Mouse (Mus musculus) gastrocnemius, postnatal 36 days (tissue): ENCODE data around the gene Apol8. TPM values are rescaled to one million over a fixed set of nuclear protein-coding genes. Genes with fewer than 3 reads are reported as not detected.
A peak's percentile ranks its signal among the peaks of the same experiment; 100 is the strongest.

Source experiments
- DNase-seq, 2 experiments: peaks; one replicate each; pipeline ENCODE4 v3.0.0; 2022
- intact Hi-C: fragments of 180-260 bp; cut with DNase I; formaldehyde crosslinking; loops from one replicate; pipeline ENCODE4 v1.15.1; 2025
- total RNA-seq, 2 experiments: library from RNA; stranded (reverse); gene quantifications; 2 replicates each; pipeline ENCODE4 v1.2.3; 2021

Gene Apol8
- total RNA-seq, 2 experiments from 2014 or later = 0.47 TPM; not detected in 1

- intact Hi-C loops = no loop called here
- no peak for DNase-seq
Measured at GRCm38 (mm10) chr15:77788356-77788755, 31.6 kb upstream of the Apol8 start.

DNA sequence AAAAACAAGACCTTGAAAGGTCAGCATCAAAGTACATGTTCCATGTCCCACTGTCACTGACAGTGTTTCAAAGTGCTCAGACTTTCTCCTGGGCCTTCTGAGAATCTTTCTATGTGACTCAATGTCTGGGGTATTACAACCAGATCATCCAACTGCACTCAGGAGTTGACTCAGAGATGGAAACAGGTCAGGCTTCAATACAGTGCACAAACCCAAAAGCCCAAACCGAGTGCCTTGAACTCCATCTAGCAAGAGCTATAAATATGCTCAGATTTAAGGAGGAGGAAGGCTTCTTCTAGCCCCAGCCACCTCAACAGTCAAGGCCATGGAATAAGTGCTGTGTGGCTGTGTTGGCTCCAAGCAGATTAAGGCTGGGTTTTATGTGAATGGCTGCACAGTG lies 29.0 kb upstream of the Apol8 start:
- no peak for DNase-seq
- intact Hi-C loops = no loop called here

- no peak for DNase-seq
- intact Hi-C loops = loop anchor here (5.0 kb wide), 1 partner anchor 63 kb away; no protein-coding TSS in a partner anchor
Measured at GRCm38 (mm10) chr15:77784039-77784824, 27.4 kb upstream of the Apol8 start.

GRCm38 (mm10) chr15:77782449-77783014 lies 25.7 kb upstream of the Apol8 start:
- DNase-seq = no peak
- intact Hi-C loops = loop anchor here (2.0 to 5.0 kb wide), 2 partner anchors 65 to 134 kb away; no protein-coding TSS in a partner anchor

DNA sequence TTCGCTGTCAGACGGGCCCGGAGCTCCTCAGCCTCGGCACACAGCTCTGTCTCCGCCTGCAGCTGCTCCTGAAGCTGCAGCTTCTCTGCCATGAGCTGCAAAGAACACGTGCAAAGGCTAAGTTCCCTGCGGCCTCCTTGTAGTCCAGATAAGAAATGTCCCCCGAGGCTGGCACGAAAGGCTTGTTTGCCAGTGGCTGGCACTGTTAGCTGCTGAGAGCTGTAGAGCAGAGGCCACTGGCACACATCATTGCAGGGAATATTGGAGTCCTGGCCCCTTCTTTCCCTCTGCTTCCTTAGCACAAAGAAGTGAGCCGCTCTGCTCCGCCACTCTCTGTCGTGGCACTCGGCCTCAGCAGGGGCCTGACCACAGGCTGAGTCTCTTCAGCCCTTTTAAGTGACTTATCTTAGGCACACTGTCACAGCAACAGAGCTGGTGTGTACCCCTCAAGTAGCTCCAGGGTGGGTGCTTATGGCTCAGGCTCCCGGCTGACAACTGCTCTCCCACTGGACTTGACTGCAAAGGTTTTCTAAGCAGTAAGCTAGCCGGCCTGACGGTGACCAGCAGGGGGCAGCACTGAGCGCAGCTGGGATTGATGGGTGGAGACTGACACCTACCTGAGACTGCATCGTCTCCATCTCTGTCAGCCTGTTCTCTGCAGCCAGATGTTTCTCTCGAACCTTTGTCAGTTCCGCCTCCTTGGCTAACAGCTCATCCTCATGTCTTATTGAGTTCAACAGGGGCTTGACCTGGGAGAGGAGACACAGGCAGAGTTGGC lies 18.6 kb upstream of the Apol8 start:
- intact Hi-C loops = no loop called here
- DNase-seq = peak; percentile 75 to 76

GRCm38 (mm10) chr15:77774303-77774702 lies 17.5 kb upstream of the Apol8 start:
- intact Hi-C loops = no loop called here
- DNase-seq = no peak

DNA sequence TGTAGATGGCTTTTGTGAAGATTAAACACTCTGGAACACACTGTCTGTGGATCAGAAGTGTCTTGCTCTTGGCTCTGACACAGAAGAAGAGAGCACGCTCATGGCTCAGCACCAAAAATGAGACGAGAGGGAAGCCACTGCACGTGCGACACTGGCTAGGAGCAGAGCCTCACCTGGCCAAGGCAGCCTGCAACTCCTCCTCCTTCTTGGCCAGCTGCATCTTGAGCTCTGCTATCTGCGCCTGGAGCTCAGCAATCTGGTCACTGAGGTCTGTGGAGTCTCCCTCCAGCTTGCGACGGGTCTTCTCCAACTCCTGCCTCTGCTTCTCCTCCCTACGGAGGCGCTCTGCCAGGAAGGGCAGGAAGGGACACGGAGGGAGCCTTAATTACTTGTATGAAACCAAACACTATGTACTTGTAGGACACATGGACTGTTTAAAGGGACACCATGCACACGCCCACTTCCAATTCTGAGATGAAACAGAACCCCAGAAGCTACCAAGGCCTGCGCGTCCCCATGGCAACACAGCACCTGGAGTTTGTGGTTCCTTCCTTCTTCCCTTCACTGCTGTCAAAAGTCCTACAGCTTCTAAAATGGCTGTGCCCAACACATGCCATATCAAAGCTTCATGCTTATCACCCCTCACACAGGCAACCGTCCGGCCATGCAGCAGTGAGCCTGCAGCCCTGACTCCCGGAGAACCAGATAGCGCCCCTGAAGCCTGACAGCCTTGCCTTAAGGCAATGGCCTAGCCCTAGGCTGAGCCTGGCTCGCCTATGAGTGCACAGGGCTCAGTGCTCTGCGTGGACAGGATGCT lies 16.5 kb upstream of the Apol8 start:
- intact Hi-C loops = no loop called here
- DNase-seq = no peak

DNA sequence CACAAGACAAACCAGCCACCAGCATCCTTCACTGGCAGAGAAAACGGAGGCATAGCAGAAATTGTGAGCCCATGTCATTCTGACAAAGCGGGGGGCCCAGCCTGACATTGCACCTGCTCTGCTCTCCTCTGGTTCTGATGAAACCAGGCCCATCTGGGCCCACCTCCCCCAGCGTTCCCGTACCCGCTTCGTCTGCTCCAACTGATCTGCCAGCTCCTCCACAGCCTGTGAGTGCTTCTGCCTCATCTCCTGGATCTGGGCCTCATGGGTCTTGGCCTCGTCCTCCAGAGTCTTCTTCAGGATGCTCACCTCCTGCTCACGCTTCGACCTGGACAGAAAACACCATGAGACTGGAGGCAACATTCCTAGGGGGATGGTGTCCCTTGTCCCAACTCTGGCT lies 14.1 kb upstream of the Apol8 start:
- DNase-seq = no peak
- intact Hi-C loops = no loop called here

GRCm38 (mm10) chr15:77770341-77770740 lies 13.5 kb upstream of the Apol8 start:
- intact Hi-C loops = no loop called here
- DNase-seq = no peak

GRCm38 (mm10) chr15:77766981-77767380 lies 10.2 kb upstream of the Apol8 start:
- DNase-seq = no peak
- intact Hi-C loops = no loop called here

- DNase-seq = no peak
- intact Hi-C loops = no loop called here
Measured at GRCm38 (mm10) chr15:77765484-77766093, 8.8 kb upstream of the Apol8 start.

DNA sequence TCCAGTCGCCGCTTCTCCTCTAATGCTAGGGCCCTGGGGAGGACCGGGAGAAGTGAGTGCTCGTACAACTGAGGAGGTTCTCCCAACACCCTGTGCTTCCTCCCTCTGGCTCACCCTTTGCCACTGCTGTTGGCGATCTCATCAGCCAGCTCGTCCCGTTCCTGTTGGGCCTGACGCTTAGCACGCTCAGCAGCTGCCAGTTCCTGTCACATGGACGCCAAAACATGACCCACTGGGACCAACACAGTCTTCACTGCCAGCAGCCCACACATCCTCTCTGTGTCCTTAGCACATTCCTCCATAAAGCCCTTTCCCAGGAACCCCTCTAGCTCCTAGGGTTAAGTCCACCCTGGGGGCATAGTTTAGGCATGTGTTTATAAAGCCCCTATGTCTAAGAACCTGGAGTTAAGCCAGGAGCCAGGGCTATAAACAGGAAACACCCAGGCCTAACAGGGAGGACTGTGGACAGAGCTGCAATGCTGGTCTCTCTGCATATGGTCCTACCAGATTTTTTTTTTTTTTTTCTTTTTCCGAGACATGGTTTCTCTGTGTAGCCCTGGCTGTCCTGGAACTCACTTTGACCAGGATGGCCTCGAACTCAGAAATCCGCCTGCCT lies 7.7 kb upstream of the Apol8 start:
- intact Hi-C loops = no loop called here
- peak; percentile 78 for DNase-seq

GRCm38 (mm10) chr15:77763702-77764101 lies 6.9 kb upstream of the Apol8 start:
- intact Hi-C loops = no loop called here
- DNase-seq = no peak

DNA sequence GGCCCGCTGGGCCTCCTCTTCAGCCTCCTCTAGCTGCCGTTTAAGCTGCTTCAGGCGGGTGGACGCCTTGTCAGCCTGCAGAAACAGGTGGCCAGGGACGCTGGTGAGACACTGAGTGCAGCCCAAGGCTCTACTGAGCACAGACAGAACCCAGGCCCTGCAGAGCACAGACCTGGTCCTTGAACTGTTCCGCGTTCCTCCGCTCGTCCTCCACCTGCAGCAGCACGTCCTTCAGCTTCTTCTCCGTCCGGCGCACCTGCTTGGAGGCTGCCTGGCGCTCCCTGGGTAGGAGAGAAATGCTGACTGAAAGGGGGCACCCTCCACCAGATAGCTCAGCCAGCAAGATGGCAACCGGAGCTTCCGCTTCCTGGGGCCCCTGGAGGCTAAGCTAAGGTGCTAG lies 6.2 kb upstream of the Apol8 start:
- DNase-seq = no peak
- intact Hi-C loops = no loop called here

- no peak for DNase-seq
- intact Hi-C loops = no loop called here
Measured at GRCm38 (mm10) chr15:77761561-77762380, 5.0 kb upstream of the Apol8 start.

DNA sequence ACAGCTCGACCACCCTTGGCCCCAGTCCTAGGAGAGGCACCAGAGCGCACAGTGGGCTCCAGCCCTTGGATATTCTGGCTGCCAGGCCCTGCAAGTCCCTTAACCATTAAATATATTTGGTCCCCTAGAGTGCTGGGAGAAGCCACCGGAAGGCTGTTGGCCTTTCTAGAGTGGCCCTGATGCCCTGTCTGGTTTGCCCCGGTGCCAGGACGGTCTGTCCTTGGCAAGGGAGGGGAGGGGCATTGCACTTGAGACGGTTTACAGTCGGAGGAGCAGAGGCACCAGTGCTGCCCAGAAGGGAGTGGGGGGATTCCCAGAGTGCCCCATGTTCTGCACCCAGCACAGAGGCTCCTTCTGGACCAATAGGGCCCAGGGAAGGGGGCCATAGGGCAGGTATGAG lies 4.3 kb upstream of the Apol8 start:
- DNase-seq = no peak
- intact Hi-C loops = no loop called here

GRCm38 (mm10) chr15:77760037-77760436 lies 3.2 kb upstream of the Apol8 start:
- intact Hi-C loops = no loop called here
- DNase-seq = no peak

GRCm38 (mm10) chr15:77757586-77758226 lies 903 bp upstream of the Apol8 start:
- intact Hi-C loops = no loop called here
- DNase-seq = no peak
